Mouse (Mus musculus): ENCODE data around the gene Fgfbp1.
A peak's percentile ranks its signal among the peaks of the same experiment; 100 is the strongest.

Fgfbp1 gene

DNA sequence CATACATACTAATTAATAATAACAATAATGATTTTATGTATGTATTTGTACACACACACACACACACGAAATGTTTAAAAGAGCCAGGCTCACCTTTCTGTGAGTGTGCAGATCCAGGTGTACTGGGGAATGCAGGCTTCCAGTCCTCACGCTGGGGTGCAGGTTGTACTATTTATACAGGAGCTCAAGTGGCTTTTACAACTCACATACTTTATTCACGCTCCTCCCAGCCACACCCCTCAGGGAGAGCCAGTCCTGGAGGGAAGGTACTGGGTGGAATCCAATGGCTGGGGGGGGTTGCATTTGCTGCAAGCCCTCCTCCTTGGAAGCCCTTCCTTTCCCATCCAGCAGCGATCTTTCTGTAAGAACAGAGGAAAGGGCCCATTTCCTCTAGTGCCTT is at the start of gene Fgfbp1:
TSS of gene Fgfbp1 (minus strand) at position 160 of the 400 bp plus-strand sequence.
- DNase-seq (ENCODE audit: extremely low spot score, low spot score) = no peak

DNA sequence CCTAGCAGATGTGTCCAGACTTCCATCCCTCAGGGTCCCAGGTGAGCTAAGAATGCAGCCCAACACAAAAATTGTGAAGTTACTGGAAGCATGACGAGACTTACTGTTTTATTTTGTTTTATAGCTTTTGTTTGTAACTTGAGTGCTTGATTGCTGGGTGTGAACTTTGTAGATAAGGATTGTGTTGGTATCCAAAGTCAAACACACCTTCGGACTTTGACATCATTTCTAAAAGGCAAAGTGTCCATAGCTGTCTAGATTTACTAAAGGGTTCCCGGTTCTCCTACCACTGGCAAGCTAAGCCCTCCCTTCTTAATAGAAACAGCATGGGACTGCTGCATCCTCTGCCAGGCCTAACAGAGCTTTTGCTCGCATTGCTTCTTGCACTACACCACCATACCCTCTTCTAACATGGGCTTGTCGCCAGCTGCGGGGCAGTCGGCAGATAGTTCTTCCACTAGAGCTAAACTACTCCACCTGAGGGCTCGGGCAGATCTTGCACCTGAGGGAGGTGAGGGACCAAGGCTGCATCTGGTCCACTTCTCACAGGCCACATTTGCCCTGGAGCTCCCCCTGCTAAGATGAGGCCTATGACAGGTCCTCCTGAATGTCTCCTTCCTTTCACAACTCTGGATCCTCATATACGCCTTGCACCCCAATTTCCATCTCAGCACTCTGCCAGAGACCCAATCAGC is 16.9 kb upstream of the Fgfbp1 start:
- DNase-seq (ENCODE audit: extremely low spot score, low spot score) = no peak

DNA sequence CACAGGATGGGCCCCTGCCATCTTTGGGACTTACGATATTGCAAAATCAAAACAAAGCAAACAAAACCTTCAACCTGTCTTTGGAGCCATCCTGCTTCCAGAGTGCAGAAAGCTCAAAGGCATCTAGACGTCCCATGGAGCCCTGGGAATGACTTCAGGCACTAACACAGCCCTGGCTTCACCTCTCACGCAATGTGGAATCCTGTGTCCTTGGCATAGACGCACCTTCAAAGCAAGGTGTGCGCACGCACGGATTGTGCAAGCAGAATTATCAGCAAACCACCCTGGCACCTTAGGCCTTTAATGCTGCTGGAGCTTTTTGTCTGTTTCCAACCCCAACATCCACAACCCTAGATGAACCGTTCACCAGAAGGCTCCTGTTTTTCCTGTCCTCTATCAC is 16.0 kb upstream of the Fgfbp1 start:
- DNase-seq (ENCODE audit: extremely low spot score, low spot score) = no peak

DNA sequence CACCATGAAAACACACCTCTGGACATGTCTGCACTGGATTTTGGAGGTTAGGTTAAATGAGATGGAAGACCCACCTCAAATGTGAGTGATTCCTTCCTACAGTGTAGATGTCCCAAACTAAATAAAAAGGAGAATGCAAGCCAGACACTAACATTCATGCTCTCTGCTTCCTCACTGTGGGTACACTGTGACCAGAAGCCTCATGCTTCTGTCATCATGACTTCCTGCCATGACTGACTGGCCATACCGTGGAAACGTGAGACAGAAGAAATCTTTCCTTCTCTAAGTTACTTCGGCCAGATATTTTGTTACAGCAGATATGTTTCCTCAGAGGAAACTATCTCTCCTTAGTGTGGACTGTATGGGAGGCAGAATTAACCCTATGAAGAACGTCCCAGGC is 14.6 kb upstream of the Fgfbp1 start:
- no peak for DNase-seq (ENCODE audit: extremely low spot score, low spot score)

DNA sequence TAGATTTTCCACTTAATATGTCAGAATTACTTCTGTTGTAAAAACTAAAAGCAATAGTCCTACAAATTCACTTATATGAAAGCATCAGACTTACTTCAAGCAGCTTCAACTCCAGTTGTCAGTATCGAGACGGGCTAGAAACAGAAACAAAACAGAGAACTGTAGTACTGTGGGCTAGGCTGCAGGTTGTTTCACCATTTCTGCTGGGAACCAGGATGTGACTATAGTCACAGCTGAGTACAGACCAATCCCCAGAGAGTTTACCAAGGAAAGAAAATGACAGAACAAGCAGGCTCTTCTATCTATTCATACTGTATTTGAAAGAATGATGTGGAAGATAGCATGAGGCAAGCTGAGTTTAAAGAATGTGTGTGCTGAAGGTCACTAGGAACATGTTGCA is 13.4 kb upstream of the Fgfbp1 start:
- DNase-seq (ENCODE audit: extremely low spot score, low spot score) = no peak

DNA sequence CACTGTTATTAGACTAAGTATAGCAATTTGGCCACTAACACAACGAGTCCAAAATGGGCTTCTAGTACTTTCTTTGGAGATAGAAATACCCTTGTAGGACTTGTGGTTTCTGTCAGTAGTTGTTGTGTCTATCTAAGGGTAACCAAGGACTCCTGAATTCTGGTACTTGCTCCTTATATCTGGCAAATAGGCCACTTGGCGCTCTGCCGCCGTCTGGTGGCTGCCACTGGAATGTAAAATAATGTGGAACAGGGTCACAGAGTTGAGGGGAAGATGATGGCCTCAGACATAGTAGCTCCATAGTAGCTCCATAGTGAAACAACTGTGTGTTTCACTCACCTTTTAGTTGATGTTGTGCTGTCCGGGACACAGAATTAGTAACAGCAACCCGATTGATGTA is 8.7 kb upstream of the Fgfbp1 start:
- DNase-seq (ENCODE audit: extremely low spot score, low spot score) = peak; percentile 54

DNA sequence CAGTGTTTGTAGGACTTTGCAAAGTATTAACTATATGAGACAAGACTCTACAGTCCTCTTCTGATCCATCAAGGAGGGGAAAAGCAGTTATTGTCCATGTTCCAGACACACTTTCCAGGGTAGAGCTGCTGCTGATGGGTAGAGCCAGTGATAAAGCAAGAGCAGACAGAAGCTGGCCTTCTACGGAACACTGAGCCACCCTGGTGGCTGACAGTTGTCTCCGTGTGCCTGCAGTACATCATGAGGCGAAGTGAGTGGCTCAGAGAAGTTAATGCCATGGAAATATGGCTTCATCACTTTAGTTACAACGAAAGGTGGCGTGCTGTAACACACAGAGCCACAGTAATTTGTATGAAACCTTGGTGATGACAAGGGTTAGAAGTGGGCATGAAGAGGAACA is 7.4 kb upstream of the Fgfbp1 start:
- no peak for DNase-seq (ENCODE audit: extremely low spot score, low spot score)

DNA sequence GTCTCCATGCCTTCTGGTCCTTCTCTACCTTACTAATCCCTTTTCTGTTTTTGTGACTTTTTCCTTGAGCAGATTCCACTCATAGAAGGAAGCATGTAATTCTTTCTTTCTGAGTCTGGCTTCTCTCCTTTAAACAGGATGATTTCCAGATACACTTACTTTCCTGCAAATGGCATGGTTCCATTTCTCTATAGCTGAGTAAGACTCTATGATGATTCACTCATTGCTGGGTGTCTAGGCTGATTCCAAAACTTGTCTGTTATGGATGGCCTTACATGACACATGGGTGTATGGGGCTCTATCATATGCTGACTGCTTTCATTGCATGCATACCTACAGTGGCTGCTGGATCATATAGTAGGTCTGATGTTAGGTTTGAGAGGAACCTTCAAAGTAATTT is 4.6 kb upstream of the Fgfbp1 start:
- DNase-seq (ENCODE audit: extremely low spot score, low spot score) = no peak

DNA sequence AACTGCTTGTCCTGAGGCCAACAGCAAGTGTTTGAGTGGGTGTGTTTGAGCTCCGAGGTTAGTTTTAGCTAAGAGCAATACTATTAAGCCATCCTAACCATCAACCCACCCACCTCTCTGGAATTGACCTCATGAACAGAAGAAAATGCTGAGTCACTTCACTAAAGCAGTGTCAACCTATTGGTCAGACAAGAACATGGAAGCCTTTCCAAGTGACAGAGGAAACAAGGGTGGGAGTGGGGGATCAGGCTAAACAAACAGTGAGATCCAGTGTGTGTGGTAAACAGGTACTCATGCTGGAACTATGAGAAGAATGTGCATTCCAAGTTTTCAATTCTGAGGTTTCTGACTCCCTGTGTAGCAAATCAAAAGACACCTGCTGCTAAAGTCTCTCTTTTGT is 1.3 kb upstream of the Fgfbp1 start:
- DNase-seq (ENCODE audit: extremely low spot score, low spot score) = no peak

DNA sequence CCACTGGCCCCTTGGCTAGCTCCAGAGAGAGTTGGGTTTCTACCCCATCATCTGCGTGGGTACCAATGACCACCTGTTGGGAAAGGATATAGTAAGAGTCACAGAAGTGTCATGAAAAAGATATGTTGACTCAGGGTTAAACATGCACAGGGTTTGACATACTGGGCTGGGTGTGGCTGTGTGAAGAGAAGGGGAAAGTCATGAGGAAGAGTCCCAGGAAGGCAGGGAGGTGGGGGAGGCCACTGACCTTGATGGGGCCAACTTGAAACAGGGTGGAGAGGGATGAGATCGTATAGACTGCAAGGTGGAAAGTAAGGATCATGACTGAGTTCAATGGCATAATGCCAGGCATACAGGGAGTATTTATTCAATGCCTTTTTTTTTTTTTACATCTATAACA is 1.2 kb downstream of the Fgfbp1 start:
- no peak for DNase-seq (ENCODE audit: extremely low spot score, low spot score)

DNA sequence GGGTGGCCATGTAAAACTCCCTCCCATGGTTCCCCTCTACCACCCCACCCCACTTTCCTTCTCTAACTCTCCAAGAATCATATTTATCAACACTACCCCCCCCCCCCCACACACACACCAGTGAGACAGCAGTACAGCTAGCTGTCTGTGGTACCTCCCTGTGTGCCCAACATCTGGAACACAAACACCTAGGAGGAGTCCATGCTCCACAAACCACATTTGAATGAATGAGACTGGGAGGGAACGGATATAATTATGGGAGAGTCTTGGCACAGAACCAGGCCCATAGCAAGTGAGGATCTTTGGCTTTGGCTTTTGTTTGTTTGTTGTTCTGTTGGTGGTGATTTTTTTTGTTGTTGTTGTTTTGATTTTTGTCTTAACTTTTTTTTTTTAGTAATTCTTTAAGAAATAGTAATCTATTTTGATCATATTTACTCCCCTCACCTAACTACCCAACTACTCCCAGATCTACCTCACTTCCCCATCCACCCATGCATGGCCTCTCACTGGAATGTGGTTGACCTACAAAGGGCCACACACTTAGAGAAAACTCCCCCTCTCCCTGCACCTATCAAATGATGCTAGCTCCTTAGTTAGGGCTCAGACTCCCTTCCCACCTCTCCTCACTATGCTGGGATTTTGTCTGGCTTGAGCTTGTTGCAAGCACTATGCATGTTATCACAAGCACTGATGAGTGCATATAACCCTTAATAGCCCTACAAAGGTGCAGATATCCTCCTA is 4.6 kb downstream of the Fgfbp1 start:
- DNase-seq (ENCODE audit: extremely low spot score, low spot score) = no peak

DNA sequence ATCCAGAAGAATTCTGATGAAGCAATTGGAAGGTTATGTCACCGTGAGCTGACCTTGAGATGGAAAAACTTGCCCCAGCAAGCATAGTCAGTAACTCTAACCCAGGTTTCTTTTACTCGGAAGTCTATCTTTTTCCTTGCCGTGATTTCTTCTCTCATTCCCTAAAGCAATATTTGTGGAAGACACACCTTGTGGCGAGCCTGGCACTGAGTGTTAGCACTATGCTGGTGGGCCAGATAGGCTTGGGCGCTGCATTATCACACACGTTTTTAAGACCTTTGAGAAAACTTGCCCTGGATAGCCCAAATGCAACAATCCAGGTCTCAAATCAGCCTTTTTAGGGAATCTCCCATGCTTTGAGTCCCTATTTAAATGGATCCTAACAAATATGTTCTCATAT is 7.4 kb downstream of the Fgfbp1 start:
- no peak for DNase-seq (ENCODE audit: extremely low spot score, low spot score)

DNA sequence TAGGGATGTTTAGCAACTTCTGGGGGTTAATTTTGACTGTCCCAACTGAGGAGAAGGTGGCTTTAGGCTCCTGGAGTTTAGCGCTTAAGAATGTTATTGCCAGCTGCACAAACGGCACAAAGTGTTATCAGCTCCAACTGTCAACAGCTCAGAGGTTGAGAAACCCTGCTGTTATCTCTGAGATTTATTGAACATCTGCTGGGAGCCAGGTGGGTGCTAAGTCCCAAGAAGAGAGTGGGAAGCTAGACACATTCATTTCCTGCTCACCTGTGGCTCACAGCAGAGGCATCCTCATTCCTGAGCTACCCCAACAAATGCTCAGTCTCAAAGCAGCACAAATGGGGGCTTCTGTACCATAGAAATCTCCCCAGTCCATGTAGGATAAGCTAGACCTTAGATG is 10.4 kb downstream of the Fgfbp1 start:
- DNase-seq (ENCODE audit: extremely low spot score, low spot score) = no peak

DNA sequence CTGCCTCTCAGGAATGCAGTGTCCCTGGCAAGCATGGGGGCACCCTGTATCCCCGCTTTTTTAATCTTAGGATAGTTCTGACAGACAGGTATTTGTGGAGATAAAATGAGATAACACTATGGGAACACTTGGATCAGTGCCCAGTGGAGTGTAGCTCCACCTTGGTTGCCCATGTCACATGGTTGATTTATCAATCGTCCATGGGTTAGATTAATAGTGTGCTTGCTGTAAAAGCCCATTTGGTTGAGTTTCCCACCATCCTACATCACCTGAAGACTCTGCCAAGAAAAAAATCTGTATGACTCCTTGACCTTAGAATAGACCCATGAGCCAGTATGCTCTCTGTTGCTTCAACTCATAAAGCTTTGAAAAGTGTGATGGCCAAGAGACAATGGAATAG is 11.0 kb downstream of the Fgfbp1 start:
- DNase-seq (ENCODE audit: extremely low spot score, low spot score) = no peak

DNA sequence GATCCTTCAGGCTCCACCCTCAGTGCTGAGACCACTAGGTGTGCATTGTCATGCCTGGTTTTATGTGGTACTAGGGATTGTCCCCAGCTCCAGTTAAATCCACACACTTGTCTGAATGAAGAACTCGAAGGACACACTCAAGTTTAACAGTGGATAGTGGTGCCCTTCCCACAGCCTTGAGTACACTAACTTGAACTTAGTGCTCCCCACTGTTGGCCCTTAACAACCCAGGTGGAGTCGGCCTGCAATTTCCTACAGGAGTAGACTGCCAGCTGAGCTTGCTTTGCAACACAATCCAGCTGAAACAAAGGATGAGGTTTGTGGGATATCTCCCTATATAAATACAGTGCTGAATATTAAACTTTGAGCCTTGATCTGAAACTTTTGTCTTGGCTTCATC is 12.9 kb downstream of the Fgfbp1 start:
- no peak for DNase-seq (ENCODE audit: extremely low spot score, low spot score)

DNA sequence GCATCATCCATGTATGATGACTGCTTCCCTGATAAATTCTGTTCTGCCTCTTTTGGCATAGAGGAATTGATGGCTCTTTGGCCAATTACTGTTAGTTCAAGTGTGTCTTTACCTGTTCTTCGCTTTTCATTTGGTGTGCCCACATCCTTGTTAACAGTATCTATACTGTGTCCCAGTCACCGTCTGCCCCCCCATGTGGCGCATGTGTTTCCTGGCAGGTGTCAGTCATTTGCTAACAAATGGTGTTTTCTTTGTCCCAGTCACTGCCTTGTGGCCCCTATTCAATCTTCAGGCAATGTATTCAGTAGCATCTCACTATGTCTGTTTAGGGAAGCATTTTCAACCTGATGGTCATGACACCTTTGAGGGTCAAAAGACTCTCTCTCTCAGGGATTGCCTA is 20.5 kb downstream of the Fgfbp1 start:
- no peak for DNase-seq (ENCODE audit: extremely low spot score, low spot score)

DNA sequence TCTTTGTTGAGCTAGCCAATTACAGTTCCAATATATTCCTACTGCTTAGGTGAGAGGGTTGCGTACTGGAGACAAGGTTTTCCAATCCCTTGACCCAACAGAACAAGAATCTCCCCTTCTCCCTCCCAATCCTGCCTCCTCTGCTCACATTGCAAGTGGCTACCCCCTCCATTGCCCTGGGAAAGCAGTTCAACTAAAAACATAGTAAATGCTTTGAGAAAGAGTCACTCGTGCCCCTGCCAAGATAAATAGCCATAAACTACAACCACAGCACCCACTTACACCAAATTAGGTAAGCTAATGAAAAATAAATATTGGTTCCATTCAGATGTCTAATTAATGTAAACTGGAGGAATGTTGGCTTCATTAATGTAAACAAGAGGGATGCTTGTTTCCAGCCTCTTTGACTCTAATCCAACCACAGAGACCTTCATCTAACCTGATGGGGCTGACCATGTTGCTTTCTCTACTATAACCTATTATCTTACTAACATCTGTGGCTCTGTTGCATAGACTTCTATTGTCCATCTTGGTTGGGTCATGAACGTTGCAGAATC is 21.6 kb downstream of the Fgfbp1 start:
- DNase-seq (ENCODE audit: extremely low spot score, low spot score) = no peak

DNA sequence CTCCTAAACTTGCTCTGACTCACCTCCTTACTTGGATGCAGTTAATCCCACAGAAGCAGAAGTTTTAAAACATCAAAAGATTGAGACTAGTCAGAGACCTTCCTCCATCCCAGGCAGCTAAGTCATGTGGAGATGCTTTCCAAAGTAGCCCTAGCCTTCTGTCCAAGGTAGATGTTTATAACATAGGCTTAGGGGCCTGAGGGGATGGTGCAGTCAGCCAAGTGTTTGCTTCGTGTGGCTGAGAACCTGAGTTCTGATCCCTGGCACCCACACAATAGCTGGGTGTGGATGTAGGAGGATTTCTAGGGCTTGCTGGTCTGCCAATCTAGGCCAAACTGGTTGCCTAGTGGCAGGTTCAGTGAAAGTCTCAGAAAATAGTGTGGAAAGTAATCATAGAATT is 28.3 kb downstream of the Fgfbp1 start:
- DNase-seq (ENCODE audit: extremely low spot score, low spot score) = no peak

DNA sequence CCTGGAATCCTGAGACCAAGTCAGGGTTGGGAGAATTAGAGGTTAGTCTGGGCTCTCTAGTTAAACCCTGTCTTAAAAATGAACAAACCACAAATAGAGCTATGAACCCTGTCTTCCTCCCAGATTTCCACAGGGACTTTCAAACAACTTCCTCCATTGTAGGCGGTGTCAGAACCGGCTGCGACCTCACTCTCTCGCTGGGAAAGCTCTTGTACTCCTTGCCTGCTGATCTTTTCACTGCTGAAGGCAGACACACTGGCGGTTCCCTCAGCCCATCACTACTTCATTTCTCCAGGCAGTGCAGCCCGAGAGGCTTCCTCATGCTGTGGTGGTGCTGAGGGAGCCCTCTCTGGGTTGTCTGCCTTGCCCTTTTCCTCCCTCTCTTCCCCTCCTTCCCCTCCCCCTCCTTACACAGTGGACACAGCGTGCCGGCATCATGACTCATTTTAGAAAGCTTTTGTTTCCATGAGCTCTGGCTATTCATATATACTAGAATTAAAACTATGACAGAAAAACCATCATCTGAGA is 32.8 kb downstream of the Fgfbp1 start:
- DNase-seq (ENCODE audit: extremely low spot score, low spot score) = peak; percentile 48

DNA sequence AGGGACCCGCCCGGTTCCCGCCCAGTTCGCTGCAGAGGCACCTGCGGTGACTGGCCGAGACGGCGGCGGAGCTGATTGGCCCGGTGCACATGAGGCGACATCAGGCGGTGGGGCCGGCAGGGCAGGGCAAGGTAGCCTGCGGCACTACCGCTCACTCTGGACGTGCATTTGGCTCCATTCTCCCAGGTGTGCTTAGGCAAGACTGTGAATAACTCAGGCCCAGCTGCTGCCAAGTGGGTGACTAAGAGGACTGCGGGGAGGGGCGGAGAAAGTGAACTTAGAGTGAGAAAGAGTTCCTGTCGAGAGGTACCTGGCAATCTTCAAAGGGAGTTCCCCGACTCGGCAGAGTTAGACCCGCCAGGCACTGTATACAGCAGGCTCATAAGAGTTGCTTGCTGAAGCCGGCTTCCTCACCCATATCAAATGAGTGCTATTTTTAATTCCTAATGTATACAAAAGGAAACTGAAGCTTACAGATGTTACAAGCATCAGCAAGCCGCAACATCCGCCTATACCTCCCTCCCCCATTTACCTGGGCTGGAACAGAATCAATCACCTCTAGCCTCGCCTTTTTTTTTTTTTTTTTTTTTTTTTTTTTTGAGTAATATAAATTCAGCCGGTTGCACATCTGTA is 33.4 kb downstream of the Fgfbp1 start:
- DNase-seq (ENCODE audit: extremely low spot score, low spot score) = peak; percentile 56

DNA sequence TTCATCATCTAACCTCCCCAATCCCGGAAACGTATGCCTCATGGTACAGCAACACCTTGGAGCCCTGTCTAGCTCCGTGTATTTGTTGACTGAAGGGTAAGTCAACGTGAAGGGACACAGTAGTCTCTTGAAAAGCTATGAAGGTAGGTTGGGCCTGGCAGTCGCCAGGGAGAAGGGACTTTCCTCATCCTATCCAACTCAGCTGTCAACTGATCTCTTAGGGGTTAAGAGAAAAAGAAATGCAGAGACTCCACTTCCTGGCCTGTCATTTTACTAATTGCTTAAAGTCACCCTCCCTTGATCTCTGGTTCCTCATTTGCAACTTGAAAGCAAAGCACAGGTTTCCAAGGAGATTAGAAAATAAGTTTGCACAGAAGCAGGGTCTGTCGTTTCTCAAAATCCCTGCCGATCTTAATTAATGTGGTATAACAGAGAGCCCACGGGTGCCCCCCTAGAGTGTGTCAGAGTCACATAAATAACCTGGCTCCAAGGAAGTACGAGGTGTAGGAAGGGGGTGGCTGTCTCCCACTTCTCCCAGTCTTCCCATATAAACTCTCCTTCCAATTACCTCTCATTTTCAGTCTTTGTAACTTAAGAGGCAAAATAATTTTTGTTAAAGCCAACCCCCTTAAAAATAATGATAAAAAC is 34.1 kb downstream of the Fgfbp1 start:
- no peak for DNase-seq (ENCODE audit: extremely low spot score, low spot score)

DNA sequence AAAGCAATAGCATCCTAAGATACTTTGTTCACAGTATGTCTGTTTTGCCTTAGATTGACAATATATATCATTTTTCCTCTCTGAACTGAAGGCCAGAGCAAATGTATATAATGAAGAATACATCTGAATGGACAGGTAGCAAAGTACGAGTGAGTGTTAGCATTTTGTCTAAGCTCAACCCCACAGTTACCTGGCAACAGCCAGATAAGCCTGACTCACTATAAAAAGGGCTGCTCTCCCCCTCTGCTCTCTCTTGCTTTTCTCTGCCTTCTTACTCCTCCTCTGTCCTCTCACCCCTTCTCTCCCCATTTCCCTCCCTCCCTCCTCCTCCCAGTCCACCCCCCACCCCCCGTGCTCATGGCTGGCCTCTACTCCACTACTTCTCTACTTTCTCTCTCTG is 48.3 kb downstream of the Fgfbp1 start:
- DNase-seq (ENCODE audit: extremely low spot score, low spot score) = no peak

Measured in neural tube, embryonic 10.5 days (tissue).